Mouse (Mus musculus) neutrophil, adult 5-6 weeks (primary cell): ENCODE measurements around the gene Fam122a. TPM values are rescaled to one million over a fixed set of nuclear protein-coding genes. Genes with fewer than 3 reads are reported as not detected.
A peak's percentile ranks its signal among the peaks of the same experiment; 100 is the strongest.

Experiments used
- ATAC-seq: fragments of 151-379, 151-347 bp; 2 replicates; pipeline ENCODE4 v1.8.0; 2017; ENCODE audit warnings: mild to moderate bottlenecking, moderate TSS enrichment; ENCODE audit not compliant: insufficient number of reproducible peaks, poor library complexity, low FRiP score, severe bottlenecking; ENCODE audit errors: extremely low read depth
- total RNA-seq: library from RNA; stranded (forward); fragments of 200-1000 nt; gene quantifications from 2 replicates; pipeline ENCODE4 v1.2.3, GENCODE M21; 2017

Gene Fam122a
- total RNA-seq, 1 experiment from 2014 or later = 41.4 TPM

- peak; percentile 41; the same call in 1 of the 2 replicates for ATAC-seq
Observed at GRCm38 (mm10) chr19:24450740-24451139, 26.4 kb downstream of the Fam122a start.

- ATAC-seq = no peak
Observed at GRCm38 (mm10) chr19:24444322-24444721, 32.8 kb downstream of the Fam122a start.

GRCm38 (mm10) chr19:24439715-24440114 lies 37.4 kb downstream of the Fam122a start:
- ATAC-seq = no peak

- ATAC-seq = no peak
Observed at GRCm38 (mm10) chr19:24434291-24434690, 42.9 kb downstream of the Fam122a start.

- ATAC-seq = peak; percentile 72
Observed at GRCm38 (mm10) chr19:24432447-24432846, 44.7 kb downstream of the Fam122a start.

GRCm38 (mm10) chr19:24431381-24431780 lies 45.8 kb downstream of the Fam122a start:
- no peak for ATAC-seq

- no peak for ATAC-seq
Observed at GRCm38 (mm10) chr19:24428011-24428410, 49.1 kb downstream of the Fam122a start.

GRCm38 (mm10) chr19:24427258-24427657 lies 49.9 kb downstream of the Fam122a start:
- no peak for ATAC-seq

- no peak for ATAC-seq
Observed at GRCm38 (mm10) chr19:24426759-24427181, 50.4 kb downstream of the Fam122a start.

Other genes with a start within 250 kb of the Fam122a start
- gene Fxn, start 196.8 kb downstream of the Fam122a start, total RNA-seq = 4.5 and 6.4 TPM in 2 replicates
- gene Pip5k1b, start 78.5 kb upstream of the Fam122a start, total RNA-seq = 23.1 and 30.5 TPM in 2 replicates
- not detected in 2 replicates for gene Tmem252, start 196.7 kb upstream of the Fam122a start, total RNA-seq